Mouse (Mus musculus): Measurements from ENCODE around the gene Rasl10b.

DNA sequence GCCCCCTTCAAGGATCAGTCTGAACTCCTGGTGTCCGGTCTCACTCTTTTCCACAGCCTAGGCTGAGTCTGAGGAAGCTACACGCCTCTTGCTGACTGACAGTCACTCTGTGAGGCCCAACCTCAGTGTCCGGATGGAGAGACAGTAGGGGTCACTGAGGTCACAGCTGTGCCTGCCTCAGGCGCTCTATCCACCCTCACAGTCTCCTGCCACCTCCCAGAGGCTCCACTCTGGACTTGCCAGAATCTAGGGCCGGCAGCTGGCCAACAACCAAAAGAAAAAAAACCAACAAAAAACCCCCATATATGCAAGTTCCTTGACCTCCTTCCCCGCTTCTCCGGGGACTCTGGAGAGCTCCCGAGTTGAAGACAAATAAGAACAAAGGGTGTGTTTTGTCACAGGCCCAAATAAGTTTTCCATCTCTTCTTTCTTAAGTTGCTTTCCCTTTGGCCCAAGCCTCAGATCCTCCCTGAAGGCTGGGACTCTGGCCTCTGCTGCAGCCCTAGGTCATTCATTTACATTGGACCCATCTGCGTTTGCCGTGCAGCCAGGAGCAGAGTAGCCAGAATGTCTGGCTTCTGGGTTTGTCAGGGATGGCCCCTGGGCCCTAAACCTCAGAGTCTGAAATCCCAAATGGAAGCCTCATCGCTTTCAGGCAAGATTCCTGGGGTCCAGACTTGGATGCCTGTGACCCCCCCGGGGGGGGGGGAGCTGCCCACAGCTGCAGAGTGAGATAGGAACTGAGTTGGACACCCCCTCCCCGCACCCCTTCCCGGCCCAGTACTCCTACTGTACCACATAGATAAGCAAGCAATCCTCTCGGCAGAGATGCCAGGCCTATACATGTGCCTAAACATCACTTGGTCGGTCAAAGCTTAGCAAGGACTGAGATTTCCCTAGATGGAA lies 39.3 kb downstream of the Rasl10b start:
- TF ChIP-seq USF1 (IDR thresholded peaks at IDR 0.05; ENCODE audit: low read depth) (no peak), MAX (IDR thresholded peaks at IDR 0.05) (no peak), CTCF (IDR thresholded peaks at IDR 0.05; ENCODE audit: control insufficient read depth, insufficient read depth, insufficient read length) (no peak), CEBPB (IDR thresholded peaks at IDR 0.05; ENCODE audit: low read depth) (no peak), FOSL1 (IDR thresholded peaks at IDR 0.05; ENCODE audit: insufficient read depth, low read length, poor library complexity, severe bottlenecking) (no peak), MYOD1 (IDR thresholded peaks at IDR 0.05; ENCODE audit: control insufficient read depth, insufficient read length, low read depth) (no peak), MYOG (IDR thresholded peaks at IDR 0.05; ENCODE audit: control insufficient read depth, extremely low read depth, insufficient read length) (no peak)

Measured in C2C12 (cell line).